Mouse (Mus musculus): ENCODE measurements around the gene Ccnt1.
"Not testable (repeated sequence)": the region's sequence is repeated elsewhere in the genome, so short reads cannot be mapped to it uniquely, and the experiment has no call there.

Gene Ccnt1

GRCm38 (mm10) chr15:98543341-98543740 is 27.4 kb downstream of the Ccnt1 start:
- DNase-seq (ENCODE audit: low read depth), result no peak

GRCm38 (mm10) chr15:98541064-98541463 is 29.7 kb downstream of the Ccnt1 start:
- no peak for DNase-seq (ENCODE audit: low read depth)

- no peak for DNase-seq (ENCODE audit: low read depth)
These were observed 32.8 kb downstream of the Ccnt1 start for GRCm38 (mm10) chr15:98537923-98538322.

- DNase-seq (ENCODE audit: low read depth), result no peak
These were observed 33.8 kb downstream of the Ccnt1 start for GRCm38 (mm10) chr15:98536828-98537510.

DNA sequence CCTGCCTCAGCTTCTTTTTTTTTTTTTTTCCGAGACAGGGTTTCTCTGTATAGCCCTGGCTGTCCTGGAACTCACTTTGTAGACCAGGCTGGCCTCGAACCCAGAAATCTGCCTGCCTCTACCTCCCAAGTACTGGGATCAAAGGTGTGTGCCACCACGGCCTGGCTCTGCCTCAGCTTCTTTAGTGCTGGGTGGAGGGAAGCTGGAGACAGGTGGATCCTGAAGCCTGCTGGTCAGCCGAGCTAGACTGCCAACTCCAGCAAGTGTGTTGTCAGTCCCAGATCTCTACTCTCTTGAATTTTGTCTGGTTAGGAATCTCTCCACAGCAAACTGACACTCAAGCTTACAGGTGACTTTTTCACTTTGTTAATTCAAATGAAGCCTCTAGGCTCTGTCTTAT is 34.8 kb downstream of the Ccnt1 start:
- no peak for DNase-seq (ENCODE audit: low read depth)

GRCm38 (mm10) chr15:98533881-98534627 is 36.7 kb downstream of the Ccnt1 start, which contains the start of gene Kansl2:
Gene Kansl2 (minus strand): TSS chr15:98534264.
- peak; percentile 99 for DNase-seq (ENCODE audit: low read depth)

- peak; percentile 57 for DNase-seq (ENCODE audit: low read depth)
These were observed 37.6 kb downstream of the Ccnt1 start for GRCm38 (mm10) chr15:98533035-98533531.

DNA sequence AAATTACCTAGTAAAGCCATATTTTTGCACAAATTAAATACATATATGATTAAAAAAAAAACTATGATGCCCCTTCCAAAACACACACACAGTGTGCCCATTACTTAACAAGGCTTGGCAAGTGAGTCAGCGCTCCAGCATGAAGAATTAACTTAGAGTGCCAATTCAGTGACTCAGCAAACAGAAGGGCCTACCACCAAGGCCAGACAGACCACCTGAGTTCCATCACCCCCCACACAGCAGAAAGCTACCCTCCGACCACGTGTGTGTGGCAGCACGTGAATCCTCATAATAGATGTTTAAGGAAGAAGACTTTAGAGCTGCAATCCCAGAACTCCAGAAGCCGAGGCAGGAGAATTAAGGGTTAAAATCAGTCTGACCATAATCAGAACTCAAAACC is 38.4 kb downstream of the Ccnt1 start:
- no peak for DNase-seq (ENCODE audit: low read depth)

GRCm38 (mm10) chr15:98528066-98528563 is 42.6 kb downstream of the Ccnt1 start:
- DNase-seq (ENCODE audit: low read depth), result no peak

- no peak for DNase-seq (ENCODE audit: low read depth)
These were observed 43.5 kb downstream of the Ccnt1 start for GRCm38 (mm10) chr15:98527056-98527771.

- no peak for DNase-seq (ENCODE audit: low read depth)
These were observed 44.7 kb downstream of the Ccnt1 start for GRCm38 (mm10) chr15:98526057-98526456.

- no peak for DNase-seq (ENCODE audit: low read depth)
These were observed 49.5 kb downstream of the Ccnt1 start for GRCm38 (mm10) chr15:98521245-98521644.

DNA sequence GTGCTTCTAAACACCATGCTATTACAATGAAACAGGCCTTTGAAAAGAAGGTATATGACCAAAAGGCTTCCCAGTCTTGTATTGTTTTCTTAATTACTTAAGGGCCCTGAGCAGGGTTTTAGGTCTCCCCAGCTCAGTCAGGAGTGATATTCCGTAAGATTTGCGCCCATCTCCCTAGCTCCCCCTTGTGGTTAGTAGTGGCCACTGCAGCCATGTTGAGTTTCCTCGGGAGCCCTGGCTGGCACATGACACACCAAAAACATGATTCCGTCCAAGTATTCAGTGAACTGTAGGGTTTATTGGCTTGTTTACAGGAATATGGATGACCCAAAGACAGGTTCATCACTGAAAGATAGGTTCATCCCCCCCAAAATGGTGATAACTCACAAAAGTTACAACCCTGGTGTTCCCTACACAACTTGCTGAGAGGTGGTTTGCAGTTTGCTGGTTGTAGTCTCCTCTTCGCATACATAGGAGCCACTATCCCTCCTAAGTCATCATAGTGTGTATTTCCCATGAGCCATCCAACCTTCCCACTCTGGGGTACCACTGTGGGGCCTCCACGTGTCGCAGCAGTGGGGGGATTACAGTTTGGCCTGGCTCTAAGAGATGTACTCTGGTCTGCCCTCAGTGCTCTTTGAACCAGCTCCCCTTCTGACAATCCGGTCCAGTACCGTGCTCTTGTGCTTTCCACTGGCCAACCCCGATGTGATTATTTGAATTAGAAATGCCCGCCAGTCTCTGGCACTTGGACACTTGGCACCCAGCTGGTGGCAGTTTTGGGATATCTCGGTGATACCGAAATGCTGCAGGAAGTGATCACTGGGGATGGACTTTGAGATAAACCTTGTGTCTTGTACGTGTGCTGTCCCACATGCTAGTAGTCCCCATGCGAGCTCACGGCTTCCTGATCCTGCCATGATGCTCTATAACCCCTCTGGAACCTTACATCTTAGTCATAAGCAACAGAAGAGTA is 53.1 kb downstream of the Ccnt1 start:
- DNase-seq (ENCODE audit: low read depth), result peak; percentile 81

DNA sequence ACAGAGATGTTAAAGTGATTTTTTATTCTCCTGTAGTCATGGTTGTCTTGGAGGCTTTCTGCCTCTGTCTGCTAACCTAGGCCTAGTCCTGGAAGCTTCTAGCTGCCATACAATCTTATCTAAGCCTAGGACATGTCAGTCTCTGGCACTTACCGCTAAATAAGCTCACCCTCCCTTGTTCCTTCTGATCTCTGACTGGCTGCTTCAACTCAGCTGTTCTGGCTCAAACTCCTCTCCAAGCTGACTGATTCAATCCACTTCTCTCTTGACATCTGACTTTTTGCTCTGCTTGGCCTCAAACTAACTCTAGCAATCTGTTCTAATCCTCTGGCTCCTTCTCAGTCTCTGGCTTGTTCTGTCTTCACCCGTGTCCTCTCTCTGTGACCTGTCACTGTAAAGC is 55.9 kb downstream of the Ccnt1 start:
- DNase-seq (ENCODE audit: low read depth), result not testable (repeated sequence)

DNA sequence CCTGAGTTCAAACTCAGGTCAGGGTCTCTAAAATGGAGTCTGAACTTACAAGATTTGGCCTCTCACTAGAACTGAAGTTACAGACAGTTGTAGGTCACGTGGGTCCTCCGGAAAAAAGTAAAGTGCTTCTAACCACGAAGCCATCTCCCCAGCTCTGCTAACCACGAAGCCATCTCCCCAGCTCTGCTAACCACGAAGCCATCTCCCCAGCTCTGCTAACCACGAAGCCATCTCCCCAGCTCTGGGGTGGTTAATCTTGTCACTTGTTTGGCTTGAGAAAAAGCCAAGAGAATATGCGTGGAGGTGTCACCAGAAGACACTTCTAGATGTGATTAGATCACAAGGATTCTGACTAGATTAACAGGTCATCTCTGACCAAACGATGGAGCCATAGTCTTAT is 56.6 kb downstream of the Ccnt1 start:
- DNase-seq (ENCODE audit: low read depth), result peak; percentile 79

- not testable (repeated sequence) for DNase-seq (ENCODE audit: low read depth)
These were observed 57.0 kb downstream of the Ccnt1 start for GRCm38 (mm10) chr15:98513676-98514075.

- DNase-seq (ENCODE audit: low read depth), result no peak
These were observed 57.9 kb downstream of the Ccnt1 start for GRCm38 (mm10) chr15:98512799-98513321.

GRCm38 (mm10) chr15:98512232-98512631 is 58.5 kb downstream of the Ccnt1 start:
- DNase-seq (ENCODE audit: low read depth), result no peak

GRCm38 (mm10) chr15:98511386-98511928 is 59.3 kb downstream of the Ccnt1 start:
- DNase-seq (ENCODE audit: low read depth), result peak; percentile 66
